Comparison of ENCODE assay signal across 1 mouse cellular context in genomic region chr5:120505368-120505767, GRCm38 (mm10).
TF ChIP-seq lines count a peak whose summit lies in the region.

No protein-coding gene starts in this region.

TF ChIP-seq in MEL, 35 proteins besides CTCF, POLR2A, EP300 and RAD21 (continued from another document):
- TF ChIP-seq ELF1 (IDR thresholded peaks at IDR 0.05; ENCODE audit: low read depth, low read length) (no peak), MYB (IDR thresholded peaks at IDR 0.05; ENCODE audit: low read depth, low read length) (no peak), NELFE (IDR thresholded peaks at IDR 0.05; ENCODE audit: low read depth, low read length) (no peak), RCOR1 (IDR thresholded peaks at IDR 0.05; ENCODE audit: low read depth, low read length) (no peak), USF2 (IDR thresholded peaks at IDR 0.05; ENCODE audit: borderline replicate concordance in 1 of 2, insufficient read depth in 1 of 2, low read depth in 1 of 2, low read length in 2 of 2) (no peak), KAT2A (conservative IDR thresholded peaks at IDR 0.05; ENCODE audit: low read depth, low read length) (no peak), CHD2 (IDR thresholded peaks at IDR 0.05; ENCODE audit: low read length) (no peak), ETS1 (IDR thresholded peaks at IDR 0.05; ENCODE audit: low read depth, low read length) (no peak), MEF2A (IDR thresholded peaks at IDR 0.05; ENCODE audit: extremely low read depth, insufficient replicate concordance, low read depth, low read length, poor library complexity, severe bottlenecking) (no peak), NRF1 (IDR thresholded peaks at IDR 0.05; ENCODE audit: insufficient read depth, low read depth, low read length, poor library complexity, severe bottlenecking) (peak; percentile 53; the same call in 1 of the 2 replicates), UBTF (IDR thresholded peaks at IDR 0.05; ENCODE audit: borderline replicate concordance, insufficient read depth, low read depth, low read length) (no peak), JUND (IDR thresholded peaks at IDR 0.05; ENCODE audit: low read depth, low read length) (no peak), ZMIZ1 (IDR thresholded peaks at IDR 0.05; ENCODE audit: low read depth, low read length) (no peak), GATA1 (IDR thresholded peaks at IDR 0.05; ENCODE audit: low read depth, low read length) (no peak), ZC3H11A (IDR thresholded peaks at IDR 0.05; ENCODE audit: low read depth, low read length) (peak; percentile 77), MAX (IDR thresholded peaks at IDR 0.05; ENCODE audit: low read length) (peak; percentile 36; the same call in 1 of the 2 replicates), TBP (IDR thresholded peaks at IDR 0.05; ENCODE audit: low read depth, low read length) (0 out of 2 replicates have a peak, but pooled peaks have one; percentile 13), ZNF384 (IDR thresholded peaks at IDR 0.05; ENCODE audit: low read depth, low read length) (peak; percentile 64; the same call in 1 of the 2 replicates), POLR2AphosphoS2 (IDR thresholded peaks at IDR 0.05; ENCODE audit: low read length) (no peak), BHLHE40 (IDR thresholded peaks at IDR 0.05; ENCODE audit: borderline replicate concordance, low read depth, low read length) (no peak)
